Mouse (Mus musculus): ENCODE measurements at regions not wholly inside any gene's neighbourhood (a gene's known extent, or its start where the extent isn't known, plus 50 kb on each side); places are given as distances from the start of the nearest gene placed in this dataset.

GRCm38 (mm10) chr7:121231881-121232280 lies 150.4 kb downstream of the Otoa start:
- Histone ChIP-seq H3K27ac (ENCODE audit: insufficient read depth, low read depth, low read length, poor library complexity, severe bottlenecking) (no peak overlapping the region), H3K36me3 (ENCODE audit: control insufficient read depth, insufficient read depth, low read length, poor library complexity, severe bottlenecking) (no peaks in the 10 kb centered on the region), H3K9ac (ENCODE audit: insufficient read depth, low read depth, low read length, poor library complexity, severe bottlenecking) (no peak overlapping the region), H3K4me1 (ENCODE audit: control insufficient read depth in 2 of 2, insufficient read depth in 2 of 2, low read length in 2 of 2, poor library complexity in 1 of 2) (peaks cover 0 to 6% of the 10 kb centered on the region in 2 experiments; a peak in 1 of 4 replicates), H3K4me3 (ENCODE audit: insufficient read depth in 1 of 2, low read depth in 1 of 2, low read length in 2 of 2, poor library complexity in 1 of 2, severe bottlenecking in 1 of 2) (no peak overlapping the region), H3K9me3 (ENCODE audit: control insufficient read depth, insufficient read depth, low read depth, low read length) (no peaks in the 10 kb centered on the region)
- DNase-seq (ENCODE audit: low read depth, low spot score): peak; percentile 13
- in situ Hi-C loops (cut with MboI; ENCODE audit: low sequenced_read_pairs in 2 of 2, unreplicated experiment in 2 of 2): no loop called here
- TF ChIP-seq MAFK (IDR thresholded peaks at IDR 0.05; ENCODE audit: insufficient read depth, low read depth, low read length): no peak
- TF ChIP-seq ZC3H11A (IDR thresholded peaks at IDR 0.05; ENCODE audit: borderline replicate concordance, low read depth, low read length): no peak
- TF ChIP-seq HCFC1 (IDR thresholded peaks at IDR 0.05; ENCODE audit: borderline replicate concordance, insufficient read depth, low read length): no peak
- TF ChIP-seq CHD2 (IDR thresholded peaks at IDR 0.05; ENCODE audit: low read depth, low read length): no peak
- no peak for TF ChIP-seq ZNF384 (IDR thresholded peaks at IDR 0.05; ENCODE audit: low read depth, low read length)

GRCm38 (mm10) chr7:121234831-121235230 lies 153.4 kb downstream of the Otoa start:
- Histone ChIP-seq H3K9me3 (ENCODE audit: control insufficient read depth, insufficient read depth, low read depth, low read length) (no peaks in the 10 kb centered on the region), H3K4me3 (ENCODE audit: insufficient read depth in 1 of 2, low read depth in 1 of 2, low read length in 2 of 2, poor library complexity in 1 of 2, severe bottlenecking in 1 of 2) (no peak overlapping the region), H3K9ac (ENCODE audit: insufficient read depth, low read depth, low read length, poor library complexity, severe bottlenecking) (no peak overlapping the region), H3K4me1 (ENCODE audit: control insufficient read depth in 2 of 2, insufficient read depth in 2 of 2, low read length in 2 of 2, poor library complexity in 1 of 2) (peaks cover 0 to 6% of the 10 kb centered on the region in 2 experiments; a peak in 1 of 4 replicates), H3K36me3 (ENCODE audit: control insufficient read depth, insufficient read depth, low read length, poor library complexity, severe bottlenecking) (no peaks in the 10 kb centered on the region), H3K27ac (ENCODE audit: insufficient read depth, low read depth, low read length, poor library complexity, severe bottlenecking) (no peak overlapping the region)
- DNase-seq (ENCODE audit: low read depth, low spot score): no peak
- TF ChIP-seq HCFC1 (IDR thresholded peaks at IDR 0.05; ENCODE audit: borderline replicate concordance, insufficient read depth, low read length) (no peak), MAFK (IDR thresholded peaks at IDR 0.05; ENCODE audit: insufficient read depth, low read depth, low read length) (no peak), CHD2 (IDR thresholded peaks at IDR 0.05; ENCODE audit: low read depth, low read length) (no peak), ZC3H11A (IDR thresholded peaks at IDR 0.05; ENCODE audit: borderline replicate concordance, low read depth, low read length) (no peak), ZNF384 (IDR thresholded peaks at IDR 0.05; ENCODE audit: low read depth, low read length) (no peak)
- in situ Hi-C loops (cut with MboI; ENCODE audit: low sequenced_read_pairs in 2 of 2, unreplicated experiment in 2 of 2): no loop called here

GRCm38 (mm10) chr7:121239731-121240130 lies 151.9 kb upstream of the Hs3st2 start:
- DNase-seq (ENCODE audit: low read depth, low spot score): no peak
- Histone ChIP-seq H3K4me1 (ENCODE audit: control insufficient read depth in 2 of 2, insufficient read depth in 2 of 2, low read length in 2 of 2, poor library complexity in 1 of 2) (no peaks in the 10 kb centered on the region), H3K4me3 (ENCODE audit: insufficient read depth in 1 of 2, low read depth in 1 of 2, low read length in 2 of 2, poor library complexity in 1 of 2, severe bottlenecking in 1 of 2) (no peak overlapping the region), H3K9me3 (ENCODE audit: control insufficient read depth, insufficient read depth, low read depth, low read length) (no peaks in the 10 kb centered on the region), H3K27ac (ENCODE audit: insufficient read depth, low read depth, low read length, poor library complexity, severe bottlenecking) (no peak overlapping the region), H3K9ac (ENCODE audit: insufficient read depth, low read depth, low read length, poor library complexity, severe bottlenecking) (no peak overlapping the region), H3K36me3 (ENCODE audit: control insufficient read depth, insufficient read depth, low read length, poor library complexity, severe bottlenecking) (no peaks in the 10 kb centered on the region)
- in situ Hi-C loops (cut with MboI; ENCODE audit: low sequenced_read_pairs in 2 of 2, unreplicated experiment in 2 of 2): no loop called here
- no peak for TF ChIP-seq ZNF384 (IDR thresholded peaks at IDR 0.05; ENCODE audit: low read depth, low read length)
- no peak for TF ChIP-seq HCFC1 (IDR thresholded peaks at IDR 0.05; ENCODE audit: borderline replicate concordance, insufficient read depth, low read length)
- TF ChIP-seq MAFK (IDR thresholded peaks at IDR 0.05; ENCODE audit: insufficient read depth, low read depth, low read length): no peak
- TF ChIP-seq CHD2 (IDR thresholded peaks at IDR 0.05; ENCODE audit: low read depth, low read length): no peak
- TF ChIP-seq ZC3H11A (IDR thresholded peaks at IDR 0.05; ENCODE audit: borderline replicate concordance, low read depth, low read length): no peak

- in situ Hi-C loops (cut with MboI; ENCODE audit: low sequenced_read_pairs in 2 of 2, unreplicated experiment in 2 of 2): no loop called here
- TF ChIP-seq ZC3H11A (IDR thresholded peaks at IDR 0.05; ENCODE audit: borderline replicate concordance, low read depth, low read length) (no peak), HCFC1 (IDR thresholded peaks at IDR 0.05; ENCODE audit: borderline replicate concordance, insufficient read depth, low read length) (no peak), CHD2 (IDR thresholded peaks at IDR 0.05; ENCODE audit: low read depth, low read length) (no peak), ZNF384 (IDR thresholded peaks at IDR 0.05; ENCODE audit: low read depth, low read length) (no peak), MAFK (IDR thresholded peaks at IDR 0.05; ENCODE audit: insufficient read depth, low read depth, low read length) (no peak)
- H3K9ac ChIP-seq (ENCODE audit: insufficient read depth, low read depth, low read length, poor library complexity, severe bottlenecking): no peak overlapping the region
- H3K4me3 ChIP-seq (ENCODE audit: insufficient read depth in 1 of 2, low read depth in 1 of 2, low read length in 2 of 2, poor library complexity in 1 of 2, severe bottlenecking in 1 of 2): no peak overlapping the region
- H3K36me3 ChIP-seq (ENCODE audit: control insufficient read depth, insufficient read depth, low read length, poor library complexity, severe bottlenecking): no peaks in the 10 kb centered on the region
- peaks cover 0 to 5% of the 10 kb centered on the region in 2 experiments; a peak in 1 of 4 replicates for H3K4me1 ChIP-seq (ENCODE audit: control insufficient read depth in 2 of 2, insufficient read depth in 2 of 2, low read length in 2 of 2, poor library complexity in 1 of 2)
- no peak overlapping the region for H3K27ac ChIP-seq (ENCODE audit: insufficient read depth, low read depth, low read length, poor library complexity, severe bottlenecking)
- DNase-seq (ENCODE audit: low read depth, low spot score): no peak
- H3K9me3 ChIP-seq (ENCODE audit: control insufficient read depth, insufficient read depth, low read depth, low read length): no peaks in the 10 kb centered on the region
Observed at GRCm38 (mm10) chr7:121247845-121248244, 143.8 kb upstream of the Hs3st2 start.

- Histone ChIP-seq H3K9ac (ENCODE audit: insufficient read depth, low read depth, low read length, poor library complexity, severe bottlenecking) (no peak overlapping the region), H3K36me3 (ENCODE audit: control insufficient read depth, insufficient read depth, low read length, poor library complexity, severe bottlenecking) (no peaks in the 10 kb centered on the region), H3K4me1 (ENCODE audit: control insufficient read depth in 2 of 2, insufficient read depth in 2 of 2, low read length in 2 of 2, poor library complexity in 1 of 2) (no peaks in the 10 kb centered on the region), H3K4me3 (ENCODE audit: insufficient read depth in 1 of 2, low read depth in 1 of 2, low read length in 2 of 2, poor library complexity in 1 of 2, severe bottlenecking in 1 of 2) (no peak overlapping the region), H3K9me3 (ENCODE audit: control insufficient read depth, insufficient read depth, low read depth, low read length) (no peaks in the 10 kb centered on the region), H3K27ac (ENCODE audit: insufficient read depth, low read depth, low read length, poor library complexity, severe bottlenecking) (no peak overlapping the region)
- DNase-seq (ENCODE audit: low read depth, low spot score): no peak
- in situ Hi-C loops (cut with MboI; ENCODE audit: low sequenced_read_pairs in 2 of 2, unreplicated experiment in 2 of 2): no loop called here
- TF ChIP-seq MAFK (IDR thresholded peaks at IDR 0.05; ENCODE audit: insufficient read depth, low read depth, low read length): no peak
- no peak for TF ChIP-seq HCFC1 (IDR thresholded peaks at IDR 0.05; ENCODE audit: borderline replicate concordance, insufficient read depth, low read length)
- no peak for TF ChIP-seq CHD2 (IDR thresholded peaks at IDR 0.05; ENCODE audit: low read depth, low read length)
- TF ChIP-seq ZC3H11A (IDR thresholded peaks at IDR 0.05; ENCODE audit: borderline replicate concordance, low read depth, low read length): no peak
- TF ChIP-seq ZNF384 (IDR thresholded peaks at IDR 0.05; ENCODE audit: low read depth, low read length): no peak
Observed at GRCm38 (mm10) chr7:121257466-121257865, 134.2 kb upstream of the Hs3st2 start.

Measured in ES-E14 (cell line).